Mouse (Mus musculus): ENCODE measurements at regions not wholly inside any gene's neighbourhood (a gene's known extent, or its start where the extent isn't known, plus 50 kb on each side); places are given as distances from the start of the nearest gene placed in this dataset.
A peak's percentile ranks its signal among the peaks of the same experiment; 100 is the strongest.

GRCm38 (mm10) chr1:13834860-13835840 is 2258.0 kb downstream of the 4930444P10Rik start:
- no peak overlapping the region for H3K4me2 ChIP-seq
- no peak for ATAC-seq (replicated peaks; ENCODE audit: low FRiP score)
- H3K9me3 ChIP-seq (ENCODE audit: control insufficient read depth, low read length) = no peaks in the 10 kb centered on the region
- H3K4me1 ChIP-seq (replicated peaks; ENCODE audit: control insufficient read depth, insufficient read depth, low read length) = no peaks in the 10 kb centered on the region
- H3K4me3 ChIP-seq (ENCODE audit: low read depth, low read length) = no peak overlapping the region
- no peak overlapping the region for H3K27ac ChIP-seq (ENCODE audit: low read depth, low read length)
- no peak overlapping the region for H3K9ac ChIP-seq (ENCODE audit: low read depth, low read length)
- no peaks in the 10 kb centered on the region for H3K36me3 ChIP-seq (ENCODE audit: control insufficient read depth, insufficient read depth, low read length)
- 80% methylated on average over 12 of the region's 12 CpGs for WGBS
- no peak for DNase-seq (ENCODE audit: low spot score)
- no peaks in the 10 kb centered on the region for H3K27me3 ChIP-seq (replicated peaks; ENCODE audit: control insufficient read depth, insufficient read depth, low read length)

- Histone ChIP-seq H3K27ac (ENCODE audit: low read depth, low read length) (no peak overlapping the region), H3K36me3 (ENCODE audit: control insufficient read depth, insufficient read depth, low read length) (no peaks in the 10 kb centered on the region), H3K4me2 (no peak overlapping the region), H3K9me3 (ENCODE audit: control insufficient read depth, low read length) (no peaks in the 10 kb centered on the region), H3K9ac (ENCODE audit: low read depth, low read length) (no peak overlapping the region), H3K27me3 (replicated peaks; ENCODE audit: control insufficient read depth, insufficient read depth, low read length) (no peaks in the 10 kb centered on the region), H3K4me1 (replicated peaks; ENCODE audit: control insufficient read depth, insufficient read depth, low read length) (no peaks in the 10 kb centered on the region), H3K4me3 (ENCODE audit: low read depth, low read length) (no peak overlapping the region)
- 55% methylated on average over 4 of the region's 4 CpGs for WGBS
- DNase-seq (ENCODE audit: low spot score) (no peak), ATAC-seq (replicated peaks; ENCODE audit: low FRiP score) (no peak)
Measured at GRCm38 (mm10) chr1:13807786-13808185, 2285.3 kb downstream of the 4930444P10Rik start.

- ATAC-seq (replicated peaks; ENCODE audit: low FRiP score) = no peak
- 73% methylated on average over 1 of the region's 1 CpGs for WGBS
Measured at GRCm38 (mm10) chr1:13800460-13800859, 2292.7 kb downstream of the 4930444P10Rik start.

GRCm38 (mm10) chr1:13798848-13799247 is 2294.3 kb downstream of the 4930444P10Rik start:
- Histone ChIP-seq H3K4me2 (no peak overlapping the region), H3K9ac (ENCODE audit: low read depth, low read length) (no peak overlapping the region), H3K9me3 (ENCODE audit: control insufficient read depth, low read length) (no peaks in the 10 kb centered on the region), H3K4me1 (replicated peaks; ENCODE audit: control insufficient read depth, insufficient read depth, low read length) (no peaks in the 10 kb centered on the region), H3K4me3 (ENCODE audit: low read depth, low read length) (no peak overlapping the region), H3K27ac (ENCODE audit: low read depth, low read length) (no peak overlapping the region), H3K36me3 (ENCODE audit: control insufficient read depth, insufficient read depth, low read length) (no peaks in the 10 kb centered on the region), H3K27me3 (replicated peaks; ENCODE audit: control insufficient read depth, insufficient read depth, low read length) (no peaks in the 10 kb centered on the region)
- WGBS = 55% methylated on average over 1 of the region's 1 CpGs
- ATAC-seq (replicated peaks; ENCODE audit: low FRiP score) = no peak
- DNase-seq (ENCODE audit: low spot score) = no peak

More at GRCm38 (mm10) chr1:13800460-13800859, 2292.7 kb downstream of the 4930444P10Rik start:
- Histone ChIP-seq H3K27ac (ENCODE audit: low read depth, low read length) (no peak overlapping the region), H3K9me3 (ENCODE audit: control insufficient read depth, low read length) (no peaks in the 10 kb centered on the region), H3K4me2 (no peak overlapping the region), H3K27me3 (replicated peaks; ENCODE audit: control insufficient read depth, insufficient read depth, low read length) (no peaks in the 10 kb centered on the region), H3K4me3 (ENCODE audit: low read depth, low read length) (no peak overlapping the region), H3K36me3 (ENCODE audit: control insufficient read depth, insufficient read depth, low read length) (no peaks in the 10 kb centered on the region), H3K9ac (ENCODE audit: low read depth, low read length) (no peak overlapping the region), H3K4me1 (replicated peaks; ENCODE audit: control insufficient read depth, insufficient read depth, low read length) (no peaks in the 10 kb centered on the region)
- DNase-seq (ENCODE audit: low spot score) = no peak

GRCm38 (mm10) chr1:13795196-13795595 is 2297.9 kb downstream of the 4930444P10Rik start:
- no peaks in the 10 kb centered on the region for H3K27me3 ChIP-seq (replicated peaks; ENCODE audit: control insufficient read depth, insufficient read depth, low read length)
- no peaks in the 10 kb centered on the region; the same call in 1 of the 2 replicates for H3K9me3 ChIP-seq (ENCODE audit: control insufficient read depth, low read length)

GRCm38 (mm10) chr1:13789318-13790085 is 2303.6 kb downstream of the 4930444P10Rik start:
- no peaks in the 10 kb centered on the region for H3K27me3 ChIP-seq (replicated peaks; ENCODE audit: control insufficient read depth, insufficient read depth, low read length)
- 43% methylated on average over 13 of the region's 13 CpGs for WGBS
- no peaks in the 10 kb centered on the region for H3K4me1 ChIP-seq (replicated peaks; ENCODE audit: control insufficient read depth, insufficient read depth, low read length)
- H3K4me2 ChIP-seq = no peak overlapping the region
- DNase-seq (ENCODE audit: low spot score) = peak; percentile 54
- H3K36me3 ChIP-seq (ENCODE audit: control insufficient read depth, insufficient read depth, low read length) = no peaks in the 10 kb centered on the region
- no peak overlapping the region for H3K4me3 ChIP-seq (ENCODE audit: low read depth, low read length)
- H3K9me3 ChIP-seq (ENCODE audit: control insufficient read depth, low read length) = no peaks in the 10 kb centered on the region; the same call in 1 of the 2 replicates
- H3K9ac ChIP-seq (ENCODE audit: low read depth, low read length) = no peak overlapping the region
- ATAC-seq (replicated peaks; ENCODE audit: low FRiP score) = no peak
- H3K27ac ChIP-seq (ENCODE audit: low read depth, low read length) = no peak overlapping the region

More at GRCm38 (mm10) chr1:13795196-13795595, 2297.9 kb downstream of the 4930444P10Rik start:
- Histone ChIP-seq H3K4me3 (ENCODE audit: low read depth, low read length) (no peak overlapping the region), H3K4me2 (no peak overlapping the region), H3K4me1 (replicated peaks; ENCODE audit: control insufficient read depth, insufficient read depth, low read length) (no peaks in the 10 kb centered on the region), H3K36me3 (ENCODE audit: control insufficient read depth, insufficient read depth, low read length) (no peaks in the 10 kb centered on the region), H3K9ac (ENCODE audit: low read depth, low read length) (no peak overlapping the region), H3K27ac (ENCODE audit: low read depth, low read length) (no peak overlapping the region)
- ATAC-seq (replicated peaks; ENCODE audit: low FRiP score) = no peak
- no peak for DNase-seq (ENCODE audit: low spot score)

- H3K9ac ChIP-seq (ENCODE audit: low read depth, low read length) = no peak overlapping the region
- H3K36me3 ChIP-seq (ENCODE audit: control insufficient read depth, insufficient read depth, low read length) = no peaks in the 10 kb centered on the region
- ATAC-seq (replicated peaks; ENCODE audit: low FRiP score) (no peak), DNase-seq (ENCODE audit: low spot score) (no peak)
- no peak overlapping the region for H3K4me3 ChIP-seq (ENCODE audit: low read depth, low read length)
- no peaks in the 10 kb centered on the region for H3K9me3 ChIP-seq (ENCODE audit: control insufficient read depth, low read length)
- H3K27me3 ChIP-seq (replicated peaks; ENCODE audit: control insufficient read depth, insufficient read depth, low read length) = no peaks in the 10 kb centered on the region
- 70% methylated on average over 2 of the region's 2 CpGs for WGBS
- H3K27ac ChIP-seq (ENCODE audit: low read depth, low read length) = no peak overlapping the region
- no peaks in the 10 kb centered on the region for H3K4me1 ChIP-seq (replicated peaks; ENCODE audit: control insufficient read depth, insufficient read depth, low read length)
- no peak overlapping the region for H3K4me2 ChIP-seq
Measured at GRCm38 (mm10) chr1:13787016-13787415, 2306.1 kb downstream of the 4930444P10Rik start.

- Histone ChIP-seq H3K4me2 (no peak overlapping the region), H3K9me3 (ENCODE audit: control insufficient read depth, low read length) (no peaks in the 10 kb centered on the region), H3K27ac (ENCODE audit: low read depth, low read length) (no peak overlapping the region), H3K4me3 (ENCODE audit: low read depth, low read length) (no peak overlapping the region), H3K9ac (ENCODE audit: low read depth, low read length) (no peak overlapping the region), H3K36me3 (ENCODE audit: control insufficient read depth, insufficient read depth, low read length) (no peaks in the 10 kb centered on the region), H3K27me3 (replicated peaks; ENCODE audit: control insufficient read depth, insufficient read depth, low read length) (no peaks in the 10 kb centered on the region), H3K4me1 (replicated peaks; ENCODE audit: control insufficient read depth, insufficient read depth, low read length) (no peaks in the 10 kb centered on the region)
- WGBS = 13% methylated on average over 4 of the region's 4 CpGs
- DNase-seq (ENCODE audit: low spot score) = no peak
- no peak for ATAC-seq (replicated peaks; ENCODE audit: low FRiP score)
Measured at GRCm38 (mm10) chr1:13784396-13784795, 2308.7 kb downstream of the 4930444P10Rik start.

Measured in liver, embryonic 11.5 days (tissue).